Mouse (Mus musculus) mouse embryonic stem cell (cell line): ENCODE data around the gene Lin28b.

Source experiments
- in situ Hi-C, 2 experiments: fragments of 300-500 bp; cut with MboI; formaldehyde crosslinking; loops; 1 replicate in 1 of 2; 3 replicates in 1 of 2; pipeline ENCODE4 v1.14.3; 2019 to 2020; ENCODE audit warnings: low sequenced_read_pairs in 2 of 2, low pct_unique_long_range_greater_than_20kb in 1 of 2, mixed read lengths in 1 of 2; ENCODE audit not compliant: unreplicated experiment in 1 of 2

Lin28b gene

GRCm38 (mm10) chr10:45485761-45486602 lies at the start of gene Lin28b:
Lin28b (minus strand) TSS chr10:45486395.
- in situ Hi-C loops, result no loop called here

- in situ Hi-C loops, result no loop called here
These were observed 25.6 kb upstream of the Lin28b start for GRCm38 (mm10) chr10:45511764-45512163.

GRCm38 (mm10) chr10:45510662-45511061 lies 24.5 kb upstream of the Lin28b start:
- in situ Hi-C loops, result no loop called here

GRCm38 (mm10) chr10:45500259-45500658 lies 14.1 kb upstream of the Lin28b start:
- in situ Hi-C loops, result no loop called here

- in situ Hi-C loops, result no loop called here
These were observed 380 bp upstream of the Lin28b start for GRCm38 (mm10) chr10:45486603-45486946.

- in situ Hi-C loops, result no loop called here
These were observed 902 bp downstream of the Lin28b start for GRCm38 (mm10) chr10:45485226-45485760.

- in situ Hi-C loops, result no loop called here
These were observed 3.0 kb downstream of the Lin28b start for GRCm38 (mm10) chr10:45483210-45483609.

GRCm38 (mm10) chr10:45473663-45474333 lies 12.4 kb downstream of the Lin28b start:
- in situ Hi-C loops, result no loop called here

- in situ Hi-C loops, result no loop called here
These were observed 13.1 kb downstream of the Lin28b start for GRCm38 (mm10) chr10:45473143-45473484.

GRCm38 (mm10) chr10:45472431-45473142 lies 13.6 kb downstream of the Lin28b start:
- in situ Hi-C loops, result no loop called here

GRCm38 (mm10) chr10:45471321-45471720 lies 14.9 kb downstream of the Lin28b start:
- in situ Hi-C loops, result no loop called here

- in situ Hi-C loops, result no loop called here
These were observed 16.0 kb downstream of the Lin28b start for GRCm38 (mm10) chr10:45470079-45470739.

- in situ Hi-C loops, result no loop called here
These were observed 16.9 kb downstream of the Lin28b start for GRCm38 (mm10) chr10:45469027-45469996.

- in situ Hi-C loops, result no loop called here
These were observed 17.8 kb downstream of the Lin28b start for GRCm38 (mm10) chr10:45468180-45468915.

GRCm38 (mm10) chr10:45458637-45459036 lies 27.6 kb downstream of the Lin28b start:
- in situ Hi-C loops, result no loop called here

- in situ Hi-C loops, result no loop called here
These were observed 28.1 kb downstream of the Lin28b start for GRCm38 (mm10) chr10:45458074-45458473.

- in situ Hi-C loops, result no loop called here
These were observed 39.6 kb downstream of the Lin28b start for GRCm38 (mm10) chr10:45446625-45447024.
